Mouse (Mus musculus): Measurements from ENCODE around the gene Vac14. TPM values are rescaled to one million over a fixed set of nuclear protein-coding genes. Genes with fewer than 3 reads are reported as not detected.
A peak's percentile ranks its signal among the peaks of the same experiment; 100 is the strongest.

The Vac14 gene
- polyA plus RNA-seq, 1 experiment from 2014 or later, result 23.6 TPM

GRCm38 (mm10) chr8:110720685-110721598 is 102.6 kb downstream of the Vac14 start, which contains the start of gene Mtss1l:
Mtss1l (plus strand) TSS chr8:110721476.
- Histone ChIP-seq H3K27ac (peak within 1 kb of the TSS; percentile 94), H3K4me2 (replicated peaks) (peak within 1 kb of the TSS; percentile 90), H3K9ac (replicated peaks) (peak within 1 kb of the TSS; percentile 86), H3K4me1 (replicated peaks) (peaks cover 76% of the 10 kb centered on the region), H3K27me3 (no peaks in the 10 kb centered on the region), H3K9me3 (no peaks in the 10 kb centered on the region), H3K4me3 (replicated peaks) (peak within 1 kb of the TSS; percentile 72), H3K36me3 (0 out of 2 replicates have a peak, but pooled peaks cover 8% of the 10 kb centered on the region)
- WGBS, result 4% methylated on average over 64 of the region's 75 CpGs
- ATAC-seq, result peak; percentile 76

- H3K4me2 ChIP-seq (replicated peaks), result peak overlapping the region; percentile 90
- no peaks in the 10 kb centered on the region for H3K27me3 ChIP-seq
- peak overlapping the region; percentile 94 for H3K27ac ChIP-seq
- H3K9ac ChIP-seq (replicated peaks), result peak overlapping the region; percentile 86
- under 1% methylated on average over 42 of the region's 59 CpGs for WGBS
- H3K4me1 ChIP-seq (replicated peaks), result peaks cover 74% of the 10 kb centered on the region
- H3K4me3 ChIP-seq (replicated peaks), result peak overlapping the region; percentile 72
- ATAC-seq, result peak; percentile 73
- no peaks in the 10 kb centered on the region for H3K9me3 ChIP-seq
- peaks cover 14% of the 10 kb centered on the region; the same call in 1 of the 2 replicates for H3K36me3 ChIP-seq
These were observed 103.4 kb downstream of the Vac14 start for GRCm38 (mm10) chr8:110721606-110722413.

GRCm38 (mm10) chr8:110722414-110723011 is 104.1 kb downstream of the Vac14 start:
- Histone ChIP-seq H3K4me2 (replicated peaks) (peak overlapping the region; percentile 90), H3K4me1 (replicated peaks) (peaks cover 77% of the 10 kb centered on the region), H3K27ac (peak overlapping the region; percentile 94), H3K27me3 (no peaks in the 10 kb centered on the region), H3K9me3 (no peaks in the 10 kb centered on the region), H3K4me3 (replicated peaks) (peak overlapping the region; percentile 72), H3K9ac (replicated peaks) (peak overlapping the region; percentile 86), H3K36me3 (peaks cover 20% of the 10 kb centered on the region)
- peak; percentile 4; the same call in 1 of the 2 replicates for ATAC-seq
- WGBS, result 48% methylated on average over 11 of the region's 11 CpGs

GRCm38 (mm10) chr8:110724493-110724892 is 106.1 kb downstream of the Vac14 start:
- no peak for ATAC-seq
- Histone ChIP-seq H3K9ac (replicated peaks) (peak overlapping the region; percentile 47; the same call in 1 of the 2 replicates), H3K27ac (0 out of 2 replicates have a peak overlapping the region, but pooled peaks have one; percentile 27), H3K4me1 (replicated peaks) (peaks cover 65% of the 10 kb centered on the region), H3K4me3 (replicated peaks) (0 out of 2 replicates have a peak overlapping the region, but pooled peaks have one; percentile 0), H3K9me3 (no peaks in the 10 kb centered on the region), H3K36me3 (peaks cover 39% of the 10 kb centered on the region), H3K27me3 (no peaks in the 10 kb centered on the region), H3K4me2 (replicated peaks) (peak overlapping the region; percentile 90; the same call in 1 of the 2 replicates)
- WGBS, result 87% methylated on average over 3 of the region's 3 CpGs

GRCm38 (mm10) chr8:110725084-110725838 is 106.9 kb downstream of the Vac14 start:
- Histone ChIP-seq H3K4me2 (replicated peaks) (peak overlapping the region; percentile 90), H3K27me3 (no peaks in the 10 kb centered on the region), H3K9me3 (no peaks in the 10 kb centered on the region), H3K27ac (peak overlapping the region; percentile 27), H3K9ac (replicated peaks) (peak overlapping the region; percentile 47), H3K4me3 (replicated peaks) (no peak overlapping the region), H3K36me3 (peaks cover 47% of the 10 kb centered on the region), H3K4me1 (replicated peaks) (peaks cover 57% of the 10 kb centered on the region)
- WGBS, result 49% methylated on average over 7 of the region's 7 CpGs
- ATAC-seq, result no peak

GRCm38 (mm10) chr8:110726893-110727292 is 108.5 kb downstream of the Vac14 start:
- peak; percentile 61 for ATAC-seq
- 0 out of 2 replicates have a peak overlapping the region, but pooled peaks have one; percentile 20 for H3K9ac ChIP-seq (replicated peaks)
- H3K36me3 ChIP-seq, result peaks cover 63% of the 10 kb centered on the region
- H3K27ac ChIP-seq, result no peak overlapping the region
- H3K4me3 ChIP-seq (replicated peaks), result no peak overlapping the region
- peaks cover 51% of the 10 kb centered on the region for H3K4me1 ChIP-seq (replicated peaks)
- WGBS, result 6% methylated on average over 18 of the region's 18 CpGs
- H3K4me2 ChIP-seq (replicated peaks), result no peak overlapping the region
- no peaks in the 10 kb centered on the region for H3K27me3 ChIP-seq
- H3K9me3 ChIP-seq, result no peaks in the 10 kb centered on the region

- no peaks in the 10 kb centered on the region for H3K9me3 ChIP-seq
- WGBS, result 94% methylated on average over 8 of the region's 8 CpGs
- no peak overlapping the region for H3K27ac ChIP-seq
- no peak overlapping the region for H3K9ac ChIP-seq (replicated peaks)
- H3K4me2 ChIP-seq (replicated peaks), result no peak overlapping the region
- no peak for ATAC-seq
- no peak overlapping the region for H3K4me3 ChIP-seq (replicated peaks)
- H3K27me3 ChIP-seq, result no peaks in the 10 kb centered on the region
- peaks cover 11% of the 10 kb centered on the region for H3K4me1 ChIP-seq (replicated peaks)
- H3K36me3 ChIP-seq, result peaks cover 89% of the 10 kb centered on the region
These were observed 113.0 kb downstream of the Vac14 start for GRCm38 (mm10) chr8:110731346-110731859.

- Histone ChIP-seq H3K4me1 (replicated peaks) (no peaks in the 10 kb centered on the region), H3K4me2 (replicated peaks) (no peak overlapping the region), H3K27ac (no peak overlapping the region), H3K27me3 (no peaks in the 10 kb centered on the region), H3K9ac (replicated peaks) (no peak overlapping the region), H3K36me3 (peaks cover 91% of the 10 kb centered on the region), H3K9me3 (no peaks in the 10 kb centered on the region), H3K4me3 (replicated peaks) (no peak overlapping the region)
- no peak for ATAC-seq
- 94% methylated on average over 8 of the region's 8 CpGs for WGBS
These were observed 114.7 kb downstream of the Vac14 start for GRCm38 (mm10) chr8:110733036-110733435.

GRCm38 (mm10) chr8:110738591-110739195 is 120.3 kb downstream of the Vac14 start:
- Histone ChIP-seq H3K27me3 (no peaks in the 10 kb centered on the region), H3K36me3 (peaks cover 70% of the 10 kb centered on the region), H3K4me2 (replicated peaks) (no peak overlapping the region), H3K27ac (no peak overlapping the region), H3K9ac (replicated peaks) (no peak overlapping the region), H3K4me1 (replicated peaks) (no peaks in the 10 kb centered on the region), H3K9me3 (no peaks in the 10 kb centered on the region), H3K4me3 (replicated peaks) (no peak overlapping the region)
- WGBS, result 94% methylated on average over 34 of the region's 35 CpGs
- ATAC-seq, result no peak

GRCm38 (mm10) chr8:110740629-110741175 is 122.3 kb downstream of the Vac14 start:
- ATAC-seq, result no peak
- peaks cover 57% of the 10 kb centered on the region for H3K36me3 ChIP-seq

More at GRCm38 (mm10) chr8:110740629-110741175, 122.3 kb downstream of the Vac14 start:
- Histone ChIP-seq H3K4me3 (replicated peaks) (no peak overlapping the region), H3K4me1 (replicated peaks) (no peaks in the 10 kb centered on the region), H3K9ac (replicated peaks) (no peak overlapping the region), H3K9me3 (no peaks in the 10 kb centered on the region), H3K27me3 (no peaks in the 10 kb centered on the region), H3K4me2 (replicated peaks) (no peak overlapping the region), H3K27ac (no peak overlapping the region)
- WGBS, result 96% methylated on average over 5 of the region's 5 CpGs

All from midbrain, embryonic 13.5 days (tissue).